Mouse (Mus musculus) MEL (cell line): ENCODE results near the gene Lypd6b.

ENCODE experiments used
- CTCF ChIP-seq, 3 experiments: IDR thresholded peaks in 2 of 3; conservative IDR thresholded peaks in 1 of 3; 2 replicates each; pipeline ENCODE4 v1.5.1; 2011 to 2012; ENCODE audit warnings: low read length in 3 of 3, low read depth in 2 of 3, mild to moderate bottlenecking in 2 of 3, improper control_type of control experiment in 1 of 3, inconsistent platforms in 1 of 3, mixed read lengths in 1 of 3, moderate library complexity in 1 of 3; ENCODE audit not compliant: control insufficient read depth in 1 of 3, insufficient read depth in 1 of 3, poor library complexity in 1 of 3, severe bottlenecking in 1 of 3
- E2F4 ChIP-seq: IDR thresholded peaks from 2 replicates; pipeline ENCODE4 v1.6.1; 2011; ENCODE audit warnings: low read depth, low read length, improper control_type of control experiment, borderline replicate concordance
- EP300 ChIP-seq, 2 experiments: IDR thresholded peaks; 2 replicates each; pipeline ENCODE4 v1.6.1; 2011; ENCODE audit warnings: improper control_type of control experiment in 2 of 2, low read length in 2 of 2, low read depth in 1 of 2, mild to moderate bottlenecking in 1 of 2
- JUND ChIP-seq: IDR thresholded peaks from 2 replicates; pipeline ENCODE4 v1.6.1; 2011; ENCODE audit warnings: low read depth, mild to moderate bottlenecking, improper control_type of control experiment, low read length
- POLR2A ChIP-seq, 2 experiments: IDR thresholded peaks; 2 replicates each; pipeline ENCODE4 v1.6.1; 2011 to 2012; ENCODE audit warnings: low read length in 2 of 2, mild to moderate bottlenecking in 2 of 2, control low read depth in 1 of 2, improper control_type of control experiment in 1 of 2, low read depth in 1 of 2, moderate library complexity in 1 of 2; ENCODE audit not compliant: control insufficient read depth in 1 of 2, insufficient read depth in 1 of 2, poor library complexity in 1 of 2
- RAD21 ChIP-seq: IDR thresholded peaks from 2 replicates; pipeline ENCODE4 v1.6.1; 2011; ENCODE audit warnings: mild to moderate bottlenecking, low read depth, low read length, improper control_type of control experiment
- TAL1 ChIP-seq: IDR thresholded peaks from 2 replicates; pipeline ENCODE4 v1.6.1; 2012; ENCODE audit warnings: mild to moderate bottlenecking, inconsistent platforms, low read length, moderate library complexity, mixed read lengths
- TCF12 ChIP-seq: IDR thresholded peaks from 2 replicates; pipeline ENCODE4 v1.6.1; 2014; ENCODE audit warnings: low read depth, mild to moderate bottlenecking, inconsistent platforms, low read length, improper control_type of control experiment, moderate library complexity
- USF1 ChIP-seq: IDR thresholded peaks from 2 replicates; pipeline ENCODE4 v1.6.1; 2014; ENCODE audit warnings: low read depth, mild to moderate bottlenecking, inconsistent platforms, low read length, improper control_type of control experiment, moderate library complexity

DNA sequence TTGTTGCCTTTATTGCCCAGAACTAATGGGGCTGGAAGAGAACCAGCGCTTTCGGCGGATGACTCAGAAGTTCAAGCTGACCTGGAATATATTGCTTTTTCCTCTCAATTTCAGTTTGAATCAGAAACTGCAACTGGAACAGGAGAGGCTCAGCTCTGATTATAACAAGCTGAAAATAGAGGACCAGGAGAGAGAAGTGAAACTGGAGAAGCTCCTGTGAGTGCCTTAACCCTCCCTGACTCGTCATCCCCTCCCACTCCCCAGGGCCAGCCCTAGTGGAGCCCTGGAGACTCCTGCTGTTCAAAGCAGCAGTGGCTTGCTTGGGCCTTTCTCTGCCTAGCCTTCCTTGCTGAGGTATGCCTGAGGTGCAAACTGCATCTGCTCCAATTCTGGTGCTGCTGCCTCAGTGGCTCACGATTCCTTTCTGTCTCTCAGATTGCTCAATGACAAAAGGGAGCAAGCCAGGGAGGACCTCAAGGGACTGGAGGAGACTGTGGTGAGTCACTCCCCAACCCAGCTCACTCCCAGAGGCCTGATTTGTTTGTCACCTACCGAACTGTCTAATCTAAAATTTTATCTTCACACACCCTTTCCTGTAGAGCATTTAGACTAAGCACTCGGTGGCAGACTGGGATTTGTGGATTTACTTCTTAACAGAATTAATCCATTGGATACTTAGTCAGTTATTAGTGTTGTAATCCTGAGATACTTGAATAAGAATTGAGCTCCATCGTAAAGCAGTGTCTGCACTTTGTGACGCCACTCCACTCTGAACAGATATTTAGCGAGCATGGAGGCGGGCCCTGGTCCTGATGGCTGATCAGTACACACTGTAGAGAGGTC, 43.0 kb upstream of the Lypd6b start:
- TF ChIP-seq JUND (no peak), E2F4 (no peak), POLR2A (IDR thresholded peaks at IDR 0.05; ENCODE audit: control insufficient read depth in 1 of 2, insufficient read depth in 1 of 2, low read depth in 1 of 2, low read length in 2 of 2, poor library complexity in 1 of 2) (no peak), RAD21 (no peak), EP300 (IDR thresholded peaks at IDR 0.05; ENCODE audit: low read depth in 1 of 2, low read length in 2 of 2) (no peak), USF1 (no peak), CTCF (IDR thresholded peaks at IDR 0.05 in 2 of 3, conservative IDR thresholded peaks at IDR 0.05 in 1 of 3; ENCODE audit: control insufficient read depth in 1 of 3, insufficient read depth in 1 of 3, low read depth in 2 of 3, low read length in 3 of 3, poor library complexity in 1 of 3, severe bottlenecking in 1 of 3) (no peak), TAL1 (no peak), TCF12 (no peak)
